Mouse (Mus musculus): ENCODE results near the gene Mrgprg. TPM values are rescaled to one million over a fixed set of nuclear protein-coding genes. Genes with fewer than 3 reads are reported as not detected.

Mrgprg gene
- total and polyA plus RNA-seq, 3 experiments, result 0.16 TPM; not detected in 2

- Histone ChIP-seq H3K4me1 (ENCODE audit: insufficient read depth, low read depth, low read length) (peaks cover 5% of the 10 kb centered on the region; the same call in 1 of the 2 replicates), H3K36me3 (replicated peaks) (no peaks in the 10 kb centered on the region), H3K4me3 (ENCODE audit: low read depth, low read length) (no peak overlapping the region), H3K9me3 (replicated peaks) (no peaks in the 10 kb centered on the region), H3K27me3 (ENCODE audit: insufficient read depth, low read length) (peaks cover 37% of the 10 kb centered on the region)
- ATAC-seq (ENCODE audit: extremely low read depth, insufficient number of reproducible peaks, low FRiP score, poor library complexity, severe bottlenecking) (no peak), DNase-seq (ENCODE audit: low spot score) (no peak)
- no peak for TF ChIP-seq GATA2 (IDR thresholded peaks at IDR 0.05; ENCODE audit: borderline replicate concordance, low read depth, low read length)
- TF ChIP-seq CTCF (IDR thresholded peaks at IDR 0.05; ENCODE audit: low read depth, low read length), result no peak
- TF ChIP-seq GATA1 (IDR thresholded peaks at IDR 0.05; ENCODE audit: borderline replicate concordance, low read length), result no peak
- TF ChIP-seq POLR2AphosphoS5 (IDR thresholded peaks at IDR 0.05; ENCODE audit: insufficient replicate concordance, low read depth, low read length), result no peak
- no peak for TF ChIP-seq TAL1 (conservative IDR thresholded peaks at IDR 0.05; ENCODE audit: low read depth, low read length)
Observed at GRCm38 (mm10) chr7:143757027-143757390, 9.8 kb downstream of the Mrgprg start.

GRCm38 (mm10) chr7:143756125-143757026 lies 10.4 kb downstream of the Mrgprg start, which contains the start of gene Osbpl5:
Gene Osbpl5 (minus strand): TSS chr7:143756985.
- Histone ChIP-seq H3K9me3 (replicated peaks) (no peaks in the 10 kb centered on the region), H3K36me3 (replicated peaks) (no peaks in the 10 kb centered on the region), H3K4me1 (ENCODE audit: insufficient read depth, low read depth, low read length) (peaks cover 5% of the 10 kb centered on the region; the same call in 1 of the 2 replicates), H3K27me3 (ENCODE audit: insufficient read depth, low read length) (peaks cover 40% of the 10 kb centered on the region), H3K4me3 (ENCODE audit: low read depth, low read length) (no peak within 1 kb of the TSS)
- DNase-seq (ENCODE audit: low spot score) (no peak), ATAC-seq (ENCODE audit: extremely low read depth, insufficient number of reproducible peaks, low FRiP score, poor library complexity, severe bottlenecking) (no peak)
- TF ChIP-seq GATA2 (IDR thresholded peaks at IDR 0.05; ENCODE audit: borderline replicate concordance, low read depth, low read length), result no peak
- TF ChIP-seq TAL1 (conservative IDR thresholded peaks at IDR 0.05; ENCODE audit: low read depth, low read length), result no peak
- TF ChIP-seq POLR2AphosphoS5 (IDR thresholded peaks at IDR 0.05; ENCODE audit: insufficient replicate concordance, low read depth, low read length), result no peak
- TF ChIP-seq GATA1 (IDR thresholded peaks at IDR 0.05; ENCODE audit: borderline replicate concordance, low read length), result no peak
- TF ChIP-seq CTCF (IDR thresholded peaks at IDR 0.05; ENCODE audit: low read depth, low read length), result no peak

DNA sequence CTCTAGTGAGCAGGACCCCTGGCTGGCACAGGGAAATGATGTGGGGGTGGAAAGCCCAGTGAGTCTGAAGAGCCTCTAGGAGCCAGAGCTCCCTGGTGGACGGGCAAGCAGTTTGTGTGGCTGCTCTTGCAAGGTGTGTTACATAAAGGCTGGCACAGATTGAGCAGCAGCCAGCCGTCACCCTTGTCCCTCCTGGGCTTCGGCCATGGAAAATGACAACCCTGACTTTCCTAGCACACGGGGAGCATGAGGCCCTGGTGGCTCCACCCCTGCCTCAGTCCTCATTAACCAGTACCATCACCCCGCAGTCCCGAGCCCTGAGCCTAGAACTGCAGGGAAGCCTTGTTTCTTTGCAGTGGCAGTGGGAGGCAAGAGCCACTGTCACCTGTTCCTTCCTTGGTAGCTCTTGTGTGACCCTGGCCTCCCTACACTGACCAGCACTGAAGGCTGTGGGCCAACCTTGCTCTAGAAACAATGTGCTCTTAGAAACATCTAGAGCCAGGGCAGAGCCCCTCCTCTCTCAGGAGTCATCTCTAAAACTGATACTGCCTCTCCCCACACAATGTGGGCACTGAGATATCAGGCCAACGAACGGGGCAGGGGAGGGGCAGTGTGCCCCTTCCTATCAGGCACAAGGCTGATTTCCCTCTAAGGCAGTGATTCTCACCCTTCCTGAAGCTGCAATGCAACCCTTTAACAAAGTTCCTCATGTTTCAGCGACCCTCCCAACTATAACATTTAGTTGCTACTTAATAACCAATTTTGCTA lies 11.3 kb downstream of the Mrgprg start:
- no peaks in the 10 kb centered on the region for H3K9me3 ChIP-seq (replicated peaks)
- no peak for DNase-seq (ENCODE audit: low spot score)
- H3K27me3 ChIP-seq (ENCODE audit: insufficient read depth, low read length), result peaks cover 41% of the 10 kb centered on the region
- ATAC-seq (ENCODE audit: extremely low read depth, insufficient number of reproducible peaks, low FRiP score, poor library complexity, severe bottlenecking), result no peak
- H3K4me3 ChIP-seq (ENCODE audit: low read depth, low read length), result no peak overlapping the region
- peaks cover 5% of the 10 kb centered on the region; the same call in 1 of the 2 replicates for H3K4me1 ChIP-seq (ENCODE audit: insufficient read depth, low read depth, low read length)
- H3K36me3 ChIP-seq (replicated peaks), result no peaks in the 10 kb centered on the region
- TF ChIP-seq TAL1 (conservative IDR thresholded peaks at IDR 0.05; ENCODE audit: low read depth, low read length) (no peak), CTCF (IDR thresholded peaks at IDR 0.05; ENCODE audit: low read depth, low read length) (no peak), GATA2 (IDR thresholded peaks at IDR 0.05; ENCODE audit: borderline replicate concordance, low read depth, low read length) (no peak), GATA1 (IDR thresholded peaks at IDR 0.05; ENCODE audit: borderline replicate concordance, low read length) (no peak), POLR2AphosphoS5 (IDR thresholded peaks at IDR 0.05; ENCODE audit: insufficient replicate concordance, low read depth, low read length) (no peak)

GRCm38 (mm10) chr7:143753990-143754715 lies 12.6 kb downstream of the Mrgprg start:
- ATAC-seq (ENCODE audit: extremely low read depth, insufficient number of reproducible peaks, low FRiP score, poor library complexity, severe bottlenecking) (no peak), DNase-seq (ENCODE audit: low spot score) (peak; percentile 20)
- TF ChIP-seq GATA1 (IDR thresholded peaks at IDR 0.05; ENCODE audit: borderline replicate concordance, low read length) (no peak), GATA2 (IDR thresholded peaks at IDR 0.05; ENCODE audit: borderline replicate concordance, low read depth, low read length) (no peak), CTCF (IDR thresholded peaks at IDR 0.05; ENCODE audit: low read depth, low read length) (peak; percentile 60; the same call in 1 of the 2 replicates)
- H3K4me1 ChIP-seq (ENCODE audit: insufficient read depth, low read depth, low read length), result peaks cover 5% of the 10 kb centered on the region; the same call in 1 of the 2 replicates
- H3K27me3 ChIP-seq (ENCODE audit: insufficient read depth, low read length), result peaks cover 45% of the 10 kb centered on the region
- H3K36me3 ChIP-seq (replicated peaks), result no peaks in the 10 kb centered on the region
- H3K9me3 ChIP-seq (replicated peaks), result no peaks in the 10 kb centered on the region
- no peak overlapping the region for H3K4me3 ChIP-seq (ENCODE audit: low read depth, low read length)

DNA sequence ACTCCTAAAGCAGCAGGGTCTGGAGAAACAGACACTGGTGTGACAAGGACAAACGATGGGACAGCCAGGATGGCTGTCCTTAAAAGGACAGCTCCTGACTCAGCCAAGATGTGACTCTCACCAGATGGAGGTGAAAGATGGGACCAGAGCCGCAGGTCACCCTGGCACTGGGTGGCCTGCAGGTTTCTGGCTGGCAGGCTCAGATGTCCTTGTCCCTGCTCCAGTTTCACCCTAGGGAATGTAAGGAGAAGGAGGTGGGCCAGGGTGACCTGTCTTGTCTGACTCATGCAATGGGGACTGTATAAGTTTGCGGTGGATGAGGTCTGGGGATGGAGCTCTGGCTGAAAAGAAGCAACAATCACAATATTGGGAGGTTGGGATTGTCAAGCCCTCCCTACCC lies 14.2 kb downstream of the Mrgprg start:
- TF ChIP-seq TAL1 (conservative IDR thresholded peaks at IDR 0.05; ENCODE audit: low read depth, low read length) (no peak), GATA1 (IDR thresholded peaks at IDR 0.05; ENCODE audit: borderline replicate concordance, low read length) (no peak), GATA2 (IDR thresholded peaks at IDR 0.05; ENCODE audit: borderline replicate concordance, low read depth, low read length) (no peak), CTCF (IDR thresholded peaks at IDR 0.05; ENCODE audit: low read depth, low read length) (no peak), POLR2AphosphoS5 (IDR thresholded peaks at IDR 0.05; ENCODE audit: insufficient replicate concordance, low read depth, low read length) (no peak)
- Histone ChIP-seq H3K36me3 (replicated peaks) (no peaks in the 10 kb centered on the region), H3K4me1 (ENCODE audit: insufficient read depth, low read depth, low read length) (peaks cover 5% of the 10 kb centered on the region; the same call in 1 of the 2 replicates), H3K9me3 (replicated peaks) (no peaks in the 10 kb centered on the region), H3K27me3 (ENCODE audit: insufficient read depth, low read length) (peaks cover 49% of the 10 kb centered on the region), H3K4me3 (ENCODE audit: low read depth, low read length) (no peak overlapping the region)
- DNase-seq (ENCODE audit: low spot score) (no peak), ATAC-seq (ENCODE audit: extremely low read depth, insufficient number of reproducible peaks, low FRiP score, poor library complexity, severe bottlenecking) (no peak)
